Mouse (Mus musculus) E14TG2a.4 (cell line): ENCODE results near the gene Dcaf12.
A peak's percentile ranks its signal among the peaks of the same experiment; 100 is the strongest.

Experiments used
- H3K27me3 ChIP-seq: 2 replicates; pipeline ENCODE4 v1.6.1; 2014; ENCODE audit warnings: low read length, control low read depth; ENCODE audit not compliant: insufficient read depth
- H3K36me3 ChIP-seq: 2 replicates; pipeline ENCODE4 v1.6.1; 2014; ENCODE audit warnings: low read length, control low read depth; ENCODE audit not compliant: insufficient read depth
- H3K4me1 ChIP-seq: replicated peaks from 2 replicates; pipeline ENCODE4 v1.6.1; 2014; ENCODE audit warnings: low read depth, low read length, control low read depth
- H3K4me3 ChIP-seq: replicated peaks from 2 replicates; pipeline ENCODE4 v1.5.1; 2014; ENCODE audit warnings: mild to moderate bottlenecking, low read length
- H3K9me3 ChIP-seq: 2 replicates; pipeline ENCODE4 v1.6.1; 2014; ENCODE audit warnings: low read length, control low read depth
- CTCF ChIP-seq: conservative IDR thresholded peaks from 2 replicates; pipeline ENCODE4 v1.5.1; 2014; ENCODE audit warnings: low read length
- NANOG ChIP-seq: IDR thresholded peaks from 2 replicates; pipeline ENCODE4 v1.6.1; 2014; ENCODE audit warnings: borderline replicate concordance, low read length, mixed read lengths
- POU5F1 ChIP-seq: IDR thresholded peaks from 2 replicates; pipeline ENCODE4 v1.6.1; 2014; ENCODE audit warnings: low read length, borderline replicate concordance

Gene Dcaf12

GRCm38 (mm10) chr4:41268133-41268532 lies 46.6 kb downstream of the Dcaf12 start:
- Histone ChIP-seq H3K36me3 (peaks cover 94% of the 10 kb centered on the region), H3K9me3 (no peaks in the 10 kb centered on the region), H3K27me3 (no peaks in the 10 kb centered on the region), H3K4me1 (peaks cover 73% of the 10 kb centered on the region), H3K4me3 (no peak overlapping the region)
- TF ChIP-seq CTCF (no peak), POU5F1 (no peak), NANOG (no peak)

- Histone ChIP-seq H3K36me3 (peaks cover 92% of the 10 kb centered on the region), H3K9me3 (no peaks in the 10 kb centered on the region)
- TF ChIP-seq CTCF, result no peak
- TF ChIP-seq POU5F1, result no peak
- TF ChIP-seq NANOG, result no peak
Measured at GRCm38 (mm10) chr4:41266350-41266749, 48.3 kb downstream of the Dcaf12 start.

GRCm38 (mm10) chr4:41260691-41261090 lies 54.0 kb downstream of the Dcaf12 start:
- Histone ChIP-seq H3K36me3 (peaks cover 76% of the 10 kb centered on the region), H3K4me1 (peaks cover 69% of the 10 kb centered on the region), H3K27me3 (no peaks in the 10 kb centered on the region), H3K9me3 (no peaks in the 10 kb centered on the region), H3K4me3 (no peak overlapping the region)
- TF ChIP-seq POU5F1, result no peak
- TF ChIP-seq NANOG, result no peak
- TF ChIP-seq CTCF, result no peak

More at GRCm38 (mm10) chr4:41266350-41266749, 48.3 kb downstream of the Dcaf12 start:
- no peaks in the 10 kb centered on the region for H3K27me3 ChIP-seq
- no peak overlapping the region for H3K4me3 ChIP-seq
- peaks cover 70% of the 10 kb centered on the region for H3K4me1 ChIP-seq

DNA sequence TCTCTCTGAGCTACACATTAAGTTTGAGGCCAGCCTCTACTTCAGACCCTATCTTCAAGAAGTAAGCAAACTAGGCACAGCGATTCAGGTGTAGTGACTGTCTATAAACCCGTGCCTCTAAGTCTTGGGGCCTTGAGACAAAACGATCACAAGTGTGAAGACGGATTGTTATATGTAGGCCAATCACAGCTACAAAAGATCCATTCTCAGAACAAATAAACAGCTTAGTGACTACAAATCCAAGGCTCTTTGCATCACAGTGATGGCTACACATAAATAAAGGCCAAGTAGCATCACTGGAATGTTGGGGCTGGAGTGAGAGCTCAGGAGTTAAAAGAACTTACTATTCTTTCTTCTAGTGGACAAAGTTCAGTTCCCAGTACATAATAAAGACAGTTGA lies 55.7 kb downstream of the Dcaf12 start:
- TF ChIP-seq NANOG (peak; percentile 98), CTCF (no peak)
- H3K4me3 ChIP-seq, result no peak overlapping the region
- no peaks in the 10 kb centered on the region for H3K27me3 ChIP-seq
- H3K4me1 ChIP-seq, result peaks cover 72% of the 10 kb centered on the region
- no peaks in the 10 kb centered on the region for H3K9me3 ChIP-seq
- H3K36me3 ChIP-seq, result peaks cover 75% of the 10 kb centered on the region

GRCm38 (mm10) chr4:41257752-41258151 lies 56.9 kb downstream of the Dcaf12 start:
- no peaks in the 10 kb centered on the region for H3K9me3 ChIP-seq
- H3K36me3 ChIP-seq, result peaks cover 77% of the 10 kb centered on the region
- no peak overlapping the region for H3K4me3 ChIP-seq
- no peak for TF ChIP-seq CTCF
- no peak for TF ChIP-seq POU5F1
- TF ChIP-seq NANOG, result no peak
- H3K27me3 ChIP-seq, result no peaks in the 10 kb centered on the region
- peaks cover 72% of the 10 kb centered on the region for H3K4me1 ChIP-seq

DNA sequence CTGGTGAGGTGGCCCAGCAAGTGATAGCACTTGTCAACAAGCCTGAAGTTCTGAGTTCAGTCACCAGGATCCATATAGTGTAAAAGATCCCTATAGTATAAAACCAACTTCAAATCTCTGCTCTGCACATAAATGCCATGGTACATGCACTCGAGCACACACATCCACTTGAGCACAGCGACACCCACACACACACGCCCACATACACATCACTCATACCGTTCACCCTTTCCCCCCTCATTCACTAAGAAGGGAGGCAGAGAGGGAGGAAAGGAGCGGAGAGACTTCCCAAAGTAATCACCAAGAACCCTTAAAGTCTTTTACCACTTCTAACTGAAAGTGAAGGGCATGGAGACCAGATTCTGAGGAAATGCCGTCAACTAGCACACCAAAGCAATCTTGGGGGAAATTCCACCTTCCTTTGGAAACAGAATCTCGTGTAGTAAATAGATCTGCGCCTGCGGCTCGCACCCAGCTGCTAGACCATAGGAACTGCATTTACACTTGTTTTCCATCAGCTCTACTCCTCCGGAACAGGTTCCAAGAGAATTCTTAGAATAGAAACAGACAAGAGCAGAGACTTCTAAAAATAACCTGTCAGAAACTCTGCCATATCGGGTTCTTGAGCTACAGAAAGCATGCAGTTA lies 59.0 kb downstream of the Dcaf12 start:
- Histone ChIP-seq H3K36me3 (peaks cover 78% of the 10 kb centered on the region), H3K4me3 (no peak overlapping the region), H3K4me1 (peaks cover 55% of the 10 kb centered on the region), H3K27me3 (no peaks in the 10 kb centered on the region), H3K9me3 (no peaks in the 10 kb centered on the region)
- TF ChIP-seq NANOG (no peak), CTCF (no peak), POU5F1 (no peak)

- H3K27me3 ChIP-seq, result no peaks in the 10 kb centered on the region
- TF ChIP-seq CTCF (no peak), POU5F1 (no peak), NANOG (no peak)
- peaks cover 38% of the 10 kb centered on the region for H3K4me1 ChIP-seq
- peaks cover 86% of the 10 kb centered on the region for H3K36me3 ChIP-seq
- no peak overlapping the region for H3K4me3 ChIP-seq
- no peaks in the 10 kb centered on the region for H3K9me3 ChIP-seq
Measured at GRCm38 (mm10) chr4:41253756-41254155, 60.9 kb downstream of the Dcaf12 start.

GRCm38 (mm10) chr4:41245408-41245807 lies 69.3 kb downstream of the Dcaf12 start:
- Histone ChIP-seq H3K36me3 (peaks cover 90% of the 10 kb centered on the region), H3K27me3 (no peaks in the 10 kb centered on the region), H3K4me1 (peaks cover 7% of the 10 kb centered on the region; the same call in 1 of the 2 replicates), H3K9me3 (no peaks in the 10 kb centered on the region), H3K4me3 (no peak overlapping the region)
- TF ChIP-seq NANOG, result no peak
- TF ChIP-seq CTCF, result peak; percentile 45
- no peak for TF ChIP-seq POU5F1
